Mouse (Mus musculus): ENCODE measurements at regions not wholly inside any gene's neighbourhood (a gene's known extent, or its start where the extent isn't known, plus 50 kb on each side); places are given as distances from the start of the nearest gene placed in this dataset.

DNA sequence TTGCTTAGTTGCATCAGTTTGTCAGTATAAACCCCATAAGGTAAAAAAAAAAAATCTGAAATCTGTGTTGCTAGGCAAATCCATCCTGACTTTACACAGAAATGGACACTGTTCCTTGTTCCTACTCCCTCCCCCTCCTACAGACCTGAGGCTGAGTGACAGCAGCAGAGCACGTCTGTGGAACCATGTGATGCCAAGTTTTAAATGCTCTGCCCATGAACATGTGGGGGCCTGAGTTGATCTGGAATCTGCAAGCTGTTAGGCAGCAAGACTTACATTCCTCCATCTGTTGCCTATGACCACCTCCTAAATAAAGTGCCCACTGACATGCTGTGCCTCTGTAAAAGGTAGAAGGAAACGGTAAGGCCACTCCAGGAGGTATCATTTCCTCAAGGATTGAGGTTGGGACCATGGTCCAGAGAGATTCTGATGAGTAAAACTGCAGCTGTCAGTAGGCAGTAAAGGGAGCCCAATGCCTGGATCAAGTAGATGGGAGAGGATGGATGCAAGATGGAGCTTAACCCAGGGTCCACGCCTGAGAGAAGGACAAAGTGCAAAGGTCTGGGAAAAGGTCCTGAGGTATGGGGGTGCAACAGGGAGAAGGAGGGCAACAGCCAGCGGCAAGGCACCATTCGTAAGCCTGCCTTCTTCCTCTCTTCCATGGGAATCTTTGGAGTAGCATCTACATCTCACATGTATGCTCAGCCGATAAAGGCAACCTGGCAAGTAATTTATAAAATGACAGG lies 264.0 kb upstream of the Hnrnpa3 start:
- H3K4me1 ChIP-seq (ENCODE audit: insufficient read depth, low read depth, low read length) = no peaks in the 10 kb centered on the region
- H3K36me3 ChIP-seq (replicated peaks) = no peaks in the 10 kb centered on the region

DNA sequence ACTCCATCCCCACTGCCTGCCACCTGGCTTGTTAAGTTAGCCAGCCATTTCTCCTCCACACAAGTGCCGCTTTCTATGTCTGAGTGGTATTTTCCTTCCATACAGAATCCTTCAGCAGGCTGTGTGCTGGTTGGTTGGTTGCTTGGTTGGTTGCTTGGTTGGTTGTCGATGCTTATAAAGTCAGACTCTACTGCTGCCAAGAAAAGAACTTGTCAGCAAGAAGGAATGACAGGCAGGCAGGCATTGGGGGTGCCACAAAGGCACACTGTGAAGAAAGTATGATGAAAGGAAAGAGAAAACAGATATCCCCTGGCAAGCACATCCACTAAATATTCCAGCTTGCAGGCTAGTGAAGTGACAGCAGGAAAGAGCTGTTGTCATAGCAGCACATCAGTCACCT lies 263.0 kb upstream of the Hnrnpa3 start:
- Histone ChIP-seq H3K4me3 (ENCODE audit: low read depth, low read length) (no peak overlapping the region), H3K27me3 (ENCODE audit: insufficient read depth, low read length) (peaks cover 6% of the 10 kb centered on the region; the same call in 1 of the 2 replicates), H3K36me3 (replicated peaks) (no peaks in the 10 kb centered on the region), H3K4me1 (ENCODE audit: insufficient read depth, low read depth, low read length) (no peaks in the 10 kb centered on the region), H3K9me3 (replicated peaks) (no peaks in the 10 kb centered on the region)
- ATAC-seq (ENCODE audit: extremely low read depth, insufficient number of reproducible peaks, low FRiP score, poor library complexity, severe bottlenecking) (no peak), DNase-seq (ENCODE audit: low spot score) (no peak)
- TF ChIP-seq GATA2 (IDR thresholded peaks at IDR 0.05; ENCODE audit: borderline replicate concordance, low read depth, low read length) = no peak
- TF ChIP-seq CTCF (IDR thresholded peaks at IDR 0.05; ENCODE audit: low read depth, low read length) = no peak
- TF ChIP-seq GATA1 (IDR thresholded peaks at IDR 0.05; ENCODE audit: borderline replicate concordance, low read length) = no peak
- no peak for TF ChIP-seq TAL1 (conservative IDR thresholded peaks at IDR 0.05; ENCODE audit: low read depth, low read length)
- no peak for TF ChIP-seq POLR2AphosphoS5 (IDR thresholded peaks at IDR 0.05; ENCODE audit: insufficient replicate concordance, low read depth, low read length)

More for the DNA sequence above, 264.0 kb upstream of the Hnrnpa3 start:
- ATAC-seq (ENCODE audit: extremely low read depth, insufficient number of reproducible peaks, low FRiP score, poor library complexity, severe bottlenecking) (no peak), DNase-seq (ENCODE audit: low spot score) (no peak)
- Histone ChIP-seq H3K27me3 (ENCODE audit: insufficient read depth, low read length) (peaks cover 6% of the 10 kb centered on the region; the same call in 1 of the 2 replicates), H3K4me3 (ENCODE audit: low read depth, low read length) (no peak overlapping the region), H3K9me3 (replicated peaks) (no peaks in the 10 kb centered on the region)
- no peak for TF ChIP-seq GATA2 (IDR thresholded peaks at IDR 0.05; ENCODE audit: borderline replicate concordance, low read depth, low read length)
- no peak for TF ChIP-seq POLR2AphosphoS5 (IDR thresholded peaks at IDR 0.05; ENCODE audit: insufficient replicate concordance, low read depth, low read length)
- no peak for TF ChIP-seq GATA1 (IDR thresholded peaks at IDR 0.05; ENCODE audit: borderline replicate concordance, low read length)
- no peak for TF ChIP-seq CTCF (IDR thresholded peaks at IDR 0.05; ENCODE audit: low read depth, low read length)
- TF ChIP-seq TAL1 (conservative IDR thresholded peaks at IDR 0.05; ENCODE audit: low read depth, low read length) = no peak

DNA sequence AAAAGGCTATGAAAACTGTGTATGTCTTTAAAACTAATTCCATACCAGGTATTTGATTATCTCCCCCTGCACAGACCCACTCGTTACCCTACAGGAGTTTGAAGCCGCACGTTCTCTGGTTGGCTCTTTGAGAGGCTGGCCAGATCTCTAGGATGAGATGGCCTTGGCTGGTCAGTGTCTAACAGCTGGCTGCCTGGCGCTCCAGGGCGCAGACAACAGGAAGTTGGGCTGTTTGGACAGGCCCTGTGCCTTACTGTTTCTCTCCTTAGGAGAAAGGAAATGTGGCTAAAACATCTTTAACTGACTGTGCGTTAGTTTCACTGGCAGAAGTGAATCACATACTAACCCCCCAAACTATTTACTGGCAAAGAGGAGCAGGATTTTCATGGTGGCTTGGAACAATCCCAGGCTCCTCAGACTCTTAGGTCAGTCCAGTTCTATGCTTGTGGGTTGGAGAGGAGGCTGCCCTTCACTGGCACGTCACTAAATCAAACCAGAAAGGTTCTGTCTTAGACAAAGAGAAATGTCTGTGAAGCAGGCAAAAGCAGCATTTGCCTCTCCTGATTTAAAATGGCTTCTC lies 258.7 kb upstream of the Hnrnpa3 start:
- ATAC-seq (ENCODE audit: extremely low read depth, insufficient number of reproducible peaks, low FRiP score, poor library complexity, severe bottlenecking) (no peak), DNase-seq (ENCODE audit: low spot score) (no peak)
- no peak overlapping the region for H3K4me3 ChIP-seq (ENCODE audit: low read depth, low read length)
- TF ChIP-seq TAL1 (conservative IDR thresholded peaks at IDR 0.05; ENCODE audit: low read depth, low read length) = no peak
- H3K4me1 ChIP-seq (ENCODE audit: insufficient read depth, low read depth, low read length) = no peaks in the 10 kb centered on the region
- H3K9me3 ChIP-seq (replicated peaks) = no peaks in the 10 kb centered on the region
- H3K36me3 ChIP-seq (replicated peaks) = no peaks in the 10 kb centered on the region
- H3K27me3 ChIP-seq (ENCODE audit: insufficient read depth, low read length) = peaks cover under 1% of the 10 kb centered on the region; the same call in 1 of the 2 replicates

GRCm38 (mm10) chr2:75403791-75404190 lies 255.3 kb upstream of the Hnrnpa3 start:
- H3K36me3 ChIP-seq (replicated peaks) = no peaks in the 10 kb centered on the region
- ATAC-seq (ENCODE audit: extremely low read depth, insufficient number of reproducible peaks, low FRiP score, poor library complexity, severe bottlenecking) = no peak
- TF ChIP-seq GATA2 (IDR thresholded peaks at IDR 0.05; ENCODE audit: borderline replicate concordance, low read depth, low read length) = no peak
- no peak for TF ChIP-seq GATA1 (IDR thresholded peaks at IDR 0.05; ENCODE audit: borderline replicate concordance, low read length)
- no peak for TF ChIP-seq TAL1 (conservative IDR thresholded peaks at IDR 0.05; ENCODE audit: low read depth, low read length)
- TF ChIP-seq CTCF (IDR thresholded peaks at IDR 0.05; ENCODE audit: low read depth, low read length) = no peak
- no peak for TF ChIP-seq POLR2AphosphoS5 (IDR thresholded peaks at IDR 0.05; ENCODE audit: insufficient replicate concordance, low read depth, low read length)

DNA sequence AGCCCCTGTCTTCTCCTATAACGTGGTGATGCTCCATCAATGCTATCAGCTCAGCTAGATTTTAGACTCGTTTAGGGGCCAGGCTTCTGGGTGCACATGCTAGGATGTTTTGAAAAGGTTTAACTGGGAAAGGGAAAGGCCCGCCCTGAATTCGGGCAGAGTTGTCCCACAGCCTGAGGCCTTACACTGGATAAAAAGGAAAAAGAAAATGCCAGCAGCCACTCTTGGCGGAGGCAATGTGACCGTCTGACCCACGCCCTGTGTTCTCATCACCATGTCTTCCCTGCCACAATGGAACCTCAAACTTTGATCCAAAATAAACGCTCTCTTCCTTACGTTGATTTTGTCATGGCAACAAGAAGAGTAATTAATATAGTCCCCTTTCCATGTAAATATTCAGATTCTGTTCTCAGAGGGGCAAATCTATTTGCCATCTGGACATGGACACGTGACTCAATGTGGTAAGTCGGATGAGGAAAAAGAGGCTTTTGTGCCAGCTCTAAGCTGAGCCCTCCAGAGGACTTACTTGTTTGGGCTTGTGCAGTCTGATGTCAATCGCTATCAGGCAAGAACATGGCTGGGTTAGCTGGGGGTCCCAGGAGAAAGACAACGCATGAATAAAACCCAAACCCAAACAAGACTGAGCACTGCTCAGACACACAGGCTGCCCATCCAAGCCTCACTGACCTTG lies 253.4 kb upstream of the Hnrnpa3 start:
- no peaks in the 10 kb centered on the region for H3K4me1 ChIP-seq (ENCODE audit: insufficient read depth, low read depth, low read length)
- no peaks in the 10 kb centered on the region for H3K27me3 ChIP-seq (ENCODE audit: insufficient read depth, low read length)
- DNase-seq (ENCODE audit: low spot score) (no peak), ATAC-seq (ENCODE audit: extremely low read depth, insufficient number of reproducible peaks, low FRiP score, poor library complexity, severe bottlenecking) (no peak)
- H3K9me3 ChIP-seq (replicated peaks) = no peaks in the 10 kb centered on the region
- H3K4me3 ChIP-seq (ENCODE audit: low read depth, low read length) = no peak overlapping the region
- TF ChIP-seq GATA1 (IDR thresholded peaks at IDR 0.05; ENCODE audit: borderline replicate concordance, low read length) (no peak), CTCF (IDR thresholded peaks at IDR 0.05; ENCODE audit: low read depth, low read length) (no peak), GATA2 (IDR thresholded peaks at IDR 0.05; ENCODE audit: borderline replicate concordance, low read depth, low read length) (no peak), POLR2AphosphoS5 (IDR thresholded peaks at IDR 0.05; ENCODE audit: insufficient replicate concordance, low read depth, low read length) (no peak), TAL1 (conservative IDR thresholded peaks at IDR 0.05; ENCODE audit: low read depth, low read length) (no peak)
- no peaks in the 10 kb centered on the region for H3K36me3 ChIP-seq (replicated peaks)

More at GRCm38 (mm10) chr2:75403791-75404190, 255.3 kb upstream of the Hnrnpa3 start:
- Histone ChIP-seq H3K4me3 (ENCODE audit: low read depth, low read length) (no peak overlapping the region), H3K27me3 (ENCODE audit: insufficient read depth, low read length) (no peaks in the 10 kb centered on the region), H3K9me3 (replicated peaks) (no peaks in the 10 kb centered on the region), H3K4me1 (ENCODE audit: insufficient read depth, low read depth, low read length) (no peaks in the 10 kb centered on the region)
- no peak for DNase-seq (ENCODE audit: low spot score)

- DNase-seq (ENCODE audit: low spot score) = no peak
- TF ChIP-seq GATA1 (IDR thresholded peaks at IDR 0.05; ENCODE audit: borderline replicate concordance, low read length) (no peak), TAL1 (conservative IDR thresholded peaks at IDR 0.05; ENCODE audit: low read depth, low read length) (no peak), CTCF (IDR thresholded peaks at IDR 0.05; ENCODE audit: low read depth, low read length) (no peak), POLR2AphosphoS5 (IDR thresholded peaks at IDR 0.05; ENCODE audit: insufficient replicate concordance, low read depth, low read length) (no peak), GATA2 (IDR thresholded peaks at IDR 0.05; ENCODE audit: borderline replicate concordance, low read depth, low read length) (no peak)
- Histone ChIP-seq H3K4me1 (ENCODE audit: insufficient read depth, low read depth, low read length) (no peaks in the 10 kb centered on the region), H3K9me3 (replicated peaks) (no peaks in the 10 kb centered on the region), H3K36me3 (replicated peaks) (no peaks in the 10 kb centered on the region), H3K27me3 (ENCODE audit: insufficient read depth, low read length) (no peaks in the 10 kb centered on the region), H3K4me3 (ENCODE audit: low read depth, low read length) (no peak overlapping the region)
- no peak for ATAC-seq (ENCODE audit: extremely low read depth, insufficient number of reproducible peaks, low FRiP score, poor library complexity, severe bottlenecking)
Observed at GRCm38 (mm10) chr2:75406721-75407455, 252.2 kb upstream of the Hnrnpa3 start.

Data from G1E (cell line).